Mouse (Mus musculus): ENCODE results near the gene Rps18. TPM values are rescaled to one million over a fixed set of nuclear protein-coding genes. Genes with fewer than 3 reads are reported as not detected.
A peak's percentile ranks its signal among the peaks of the same experiment; 100 is the strongest.
"Not testable (repeated sequence)": the region's sequence is repeated elsewhere in the genome, so short reads cannot be mapped to it uniquely, and the experiment has no call there.

The Rps18 gene
- polyA plus RNA-seq, 1 experiment from 2014 or later = 872 TPM

DNA sequence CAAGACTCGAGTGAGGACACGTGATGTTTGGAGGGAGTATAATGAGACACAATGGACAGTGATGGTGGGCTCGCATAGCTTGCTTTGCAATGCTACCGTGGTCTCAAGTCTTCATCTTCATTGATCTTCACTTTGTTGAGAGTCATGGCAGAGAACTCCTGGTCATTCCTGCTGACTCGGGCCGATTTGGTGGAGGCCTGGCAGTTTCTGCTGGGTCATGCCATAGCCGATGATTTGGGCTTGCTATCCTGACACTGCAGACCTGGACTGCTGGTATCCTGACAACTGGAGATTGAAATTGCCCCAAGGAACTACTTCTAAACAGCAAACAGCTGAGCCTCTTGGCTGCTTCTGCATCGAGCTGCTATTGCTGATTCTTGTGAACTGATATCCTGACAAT is 39.2 kb upstream of the Rps18 start:
- ATAC-seq (ENCODE audit: low FRiP score, low TSS enrichment) (no peak), DNase-seq (no peak)
- WGBS = 91% methylated on average over 8 of the region's 8 CpGs
- H3K27ac ChIP-seq (replicated peaks; ENCODE audit: low read depth, low read length) = no peak overlapping the region
- peaks cover 9% of the 10 kb centered on the region; the same call in 1 of the 2 replicates for H3K27me3 ChIP-seq (ENCODE audit: control insufficient read depth, insufficient read depth, low read length)
- no peaks in the 10 kb centered on the region for H3K36me3 ChIP-seq (ENCODE audit: control insufficient read depth, insufficient read depth, low read length)
- H3K9me3 ChIP-seq (ENCODE audit: control insufficient read depth, low read length) = no peaks in the 10 kb centered on the region
- no peak overlapping the region for H3K4me2 ChIP-seq (ENCODE audit: low read length)
- H3K4me3 ChIP-seq (replicated peaks; ENCODE audit: low read depth, low read length) = no peak overlapping the region
- H3K9ac ChIP-seq (replicated peaks; ENCODE audit: low read length) = no peak overlapping the region
- peaks cover 1% of the 10 kb centered on the region; the same call in 1 of the 2 replicates for H3K4me1 ChIP-seq (ENCODE audit: control insufficient read depth, insufficient read depth, low read length)

DNA sequence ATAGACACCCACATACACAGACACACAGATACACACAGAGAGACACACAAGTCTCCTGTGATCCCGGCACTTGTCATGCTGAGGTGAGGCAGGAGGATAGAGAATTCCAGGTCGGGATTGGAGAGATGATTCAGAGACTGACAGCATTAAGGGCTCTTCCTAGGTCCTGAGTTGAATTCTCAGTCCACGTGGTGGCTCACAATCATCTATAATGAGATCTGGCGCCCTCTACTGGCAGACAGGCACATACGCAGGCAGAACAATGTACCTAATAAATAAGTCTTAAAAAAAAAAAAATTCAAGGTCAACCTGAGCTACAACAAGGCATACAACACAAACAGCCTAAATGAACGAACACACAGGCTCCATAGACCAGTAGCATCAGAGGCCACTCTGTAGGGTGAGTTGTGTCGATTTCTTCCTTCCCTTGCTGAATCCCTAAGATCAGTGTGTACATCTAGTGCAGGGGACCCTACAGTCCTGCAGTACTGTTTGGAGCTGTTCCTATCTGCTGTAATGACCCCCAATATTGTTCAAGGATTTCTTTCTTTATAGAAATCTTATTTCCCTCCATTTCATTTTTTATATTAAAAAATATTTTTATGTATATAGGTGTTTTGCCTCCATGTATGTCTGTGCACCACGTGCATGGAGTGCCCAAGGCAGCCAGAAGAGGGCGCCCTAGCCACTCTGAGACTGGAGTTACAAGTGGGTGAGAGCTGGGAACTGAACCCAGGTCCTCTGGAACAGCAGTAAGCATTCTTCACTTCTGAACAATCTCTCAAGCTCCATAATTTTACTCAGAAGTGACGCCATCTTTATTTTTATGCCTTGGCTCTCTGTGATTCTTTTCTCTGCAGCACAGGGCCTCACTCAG is 36.2 kb upstream of the Rps18 start:
- H3K4me1 ChIP-seq (ENCODE audit: control insufficient read depth, insufficient read depth, low read length) = no peaks in the 10 kb centered on the region
- no peaks in the 10 kb centered on the region for H3K36me3 ChIP-seq (ENCODE audit: control insufficient read depth, insufficient read depth, low read length)
- H3K4me2 ChIP-seq (ENCODE audit: low read length) = no peak overlapping the region
- 33% methylated on average over 10 of the region's 10 CpGs for whole genome bisulfite sequencing
- no peak overlapping the region for H3K9ac ChIP-seq (replicated peaks; ENCODE audit: low read length)
- H3K9me3 ChIP-seq (ENCODE audit: control insufficient read depth, low read length) = no peaks in the 10 kb centered on the region
- no peak overlapping the region for H3K4me3 ChIP-seq (replicated peaks; ENCODE audit: low read depth, low read length)
- no peaks in the 10 kb centered on the region for H3K27me3 ChIP-seq (ENCODE audit: control insufficient read depth, insufficient read depth, low read length)
- DNase-seq = peak; percentile 92
- no peak for ATAC-seq (ENCODE audit: low FRiP score, low TSS enrichment)
- no peak overlapping the region for H3K27ac ChIP-seq (replicated peaks; ENCODE audit: low read depth, low read length)

DNA sequence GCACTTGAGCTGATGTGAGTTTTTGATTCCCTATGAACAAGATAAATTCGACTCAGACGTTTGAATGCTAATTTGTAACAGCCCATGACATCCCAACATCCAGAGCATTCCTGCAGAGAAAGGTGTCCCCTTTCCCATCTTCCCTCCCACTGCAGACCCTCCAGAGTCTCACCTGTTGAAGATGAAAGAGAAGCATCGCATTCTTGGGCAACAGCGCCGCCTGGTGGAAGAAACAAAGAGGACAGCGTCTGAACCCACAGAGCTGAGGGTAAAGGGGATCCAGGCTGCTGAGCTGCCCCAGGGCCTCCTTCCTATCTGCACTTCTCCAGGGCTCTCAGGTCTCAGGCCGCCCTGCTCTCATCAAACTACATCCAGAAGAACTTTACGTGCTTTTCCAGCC is 26.3 kb upstream of the Rps18 start:
- H3K9ac ChIP-seq (replicated peaks; ENCODE audit: low read length); H3K27ac ChIP-seq (replicated peaks; ENCODE audit: low read depth, low read length); H3K4me1 ChIP-seq (ENCODE audit: control insufficient read depth, insufficient read depth, low read length); H3K36me3 ChIP-seq (ENCODE audit: control insufficient read depth, insufficient read depth, low read length); ATAC-seq (ENCODE audit: low FRiP score, low TSS enrichment); H3K9me3 ChIP-seq (ENCODE audit: control insufficient read depth, low read length): not testable (repeated sequence)
- H3K4me2 ChIP-seq (ENCODE audit: low read length) = peak overlapping the region; percentile 59
- peak overlapping the region; percentile 45 for H3K4me3 ChIP-seq (replicated peaks; ENCODE audit: low read depth, low read length)
- 11% methylated on average over 8 of the region's 8 CpGs for WGBS
- peak; percentile 79 for DNase-seq
- H3K27me3 ChIP-seq (ENCODE audit: control insufficient read depth, insufficient read depth, low read length) = peaks cover 31% of the 10 kb centered on the region

DNA sequence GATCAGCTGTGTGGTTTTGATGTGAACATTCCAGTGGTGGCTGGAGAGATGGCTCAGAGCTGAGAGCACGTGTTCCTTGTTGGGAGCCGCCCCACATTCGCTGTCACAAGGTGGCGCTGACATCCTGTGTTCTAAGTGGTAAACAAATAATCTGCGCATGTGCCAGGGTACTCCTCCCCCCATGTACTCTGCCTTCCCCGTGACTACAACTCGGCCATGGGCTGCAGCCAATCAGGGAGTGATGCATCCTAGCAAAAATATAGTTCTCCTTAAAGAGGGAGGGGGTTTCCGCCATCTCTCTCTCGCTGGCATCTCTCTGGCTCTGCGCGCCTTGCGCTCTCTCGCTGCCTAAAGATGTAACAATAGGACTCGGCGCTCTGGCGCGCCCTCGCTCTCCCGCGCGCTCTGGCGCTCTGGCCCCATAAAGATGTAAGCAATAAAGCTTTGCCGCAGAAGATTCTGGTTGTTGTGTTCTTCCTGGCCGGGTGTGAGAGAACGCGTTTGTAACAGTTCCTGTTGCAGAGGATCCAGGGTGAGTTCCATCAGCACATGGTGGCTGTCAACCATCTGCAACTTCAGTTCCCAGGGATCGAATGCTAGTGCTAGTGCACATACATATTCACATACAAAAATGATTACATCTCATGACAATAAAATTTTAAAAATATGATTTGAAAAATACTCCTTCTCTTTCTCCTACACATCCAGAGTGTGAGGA is 25.6 kb upstream of the Rps18 start:
- Histone ChIP-seq H3K27ac (replicated peaks; ENCODE audit: low read depth, low read length) (peak overlapping the region; percentile 87), H3K27me3 (ENCODE audit: control insufficient read depth, insufficient read depth, low read length) (peaks cover 36% of the 10 kb centered on the region), H3K4me3 (replicated peaks; ENCODE audit: low read depth, low read length) (peak overlapping the region; percentile 45), H3K9ac (replicated peaks; ENCODE audit: low read length) (peak overlapping the region; percentile 52; the same call in 1 of the 2 replicates), H3K4me2 (ENCODE audit: low read length) (peak overlapping the region; percentile 59)
- not testable (repeated sequence) for H3K36me3 ChIP-seq (ENCODE audit: control insufficient read depth, insufficient read depth, low read length); H3K4me1 ChIP-seq (ENCODE audit: control insufficient read depth, insufficient read depth, low read length); H3K9me3 ChIP-seq (ENCODE audit: control insufficient read depth, low read length)
- DNase-seq = peak; percentile 97
- ATAC-seq (ENCODE audit: low FRiP score, low TSS enrichment) = peak; percentile 94
- under 1% methylated on average over 27 of the region's 27 CpGs for whole genome bisulfite sequencing

DNA sequence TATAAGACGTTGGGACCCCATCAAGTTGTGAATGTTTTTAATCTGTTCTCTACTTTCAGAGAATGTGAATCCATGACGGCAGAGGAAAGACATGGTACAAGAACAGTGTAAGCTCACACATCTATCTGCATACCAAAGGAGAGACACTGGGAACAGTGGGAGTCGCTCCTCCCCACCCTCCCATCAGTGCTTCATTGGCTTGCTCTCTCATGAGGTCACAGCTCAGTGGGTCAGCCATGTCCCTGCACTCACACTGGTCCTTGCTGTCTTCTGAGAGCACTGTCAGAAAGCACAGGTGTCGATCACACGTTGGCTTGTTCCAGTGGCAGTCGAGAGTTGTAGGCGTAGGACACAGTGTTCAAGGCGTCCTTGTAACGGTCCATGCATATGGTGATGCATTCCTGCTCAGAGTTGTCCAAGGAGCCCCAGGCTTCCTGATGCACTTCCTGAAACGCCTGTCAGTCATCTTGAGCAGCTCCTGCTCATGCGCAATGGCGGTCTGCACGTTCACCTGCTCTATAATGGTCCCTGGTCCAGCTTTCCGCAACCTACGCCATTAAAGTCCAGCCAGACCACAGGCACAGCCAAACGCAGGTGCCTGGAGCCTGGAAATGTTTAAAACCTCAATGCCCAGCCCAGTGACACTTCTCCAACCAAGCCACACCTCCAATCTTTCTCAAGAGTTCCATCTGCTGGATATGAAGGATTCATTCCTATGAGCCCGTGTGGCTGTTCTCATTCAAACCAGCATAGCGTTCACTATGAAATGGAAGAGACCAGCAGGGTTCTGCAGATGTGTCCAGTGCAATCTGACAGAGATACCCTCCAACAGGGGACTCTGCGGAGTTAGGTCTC is 24.6 kb upstream of the Rps18 start:
- 78% methylated on average over 19 of the region's 19 CpGs for WGBS
- H3K9ac ChIP-seq (replicated peaks; ENCODE audit: low read length) = no peak overlapping the region
- no peaks in the 10 kb centered on the region for H3K36me3 ChIP-seq (ENCODE audit: control insufficient read depth, insufficient read depth, low read length)
- ATAC-seq (ENCODE audit: low FRiP score, low TSS enrichment) (no peak), DNase-seq (no peak)
- H3K9me3 ChIP-seq (ENCODE audit: control insufficient read depth, low read length) = no peaks in the 10 kb centered on the region
- H3K4me2 ChIP-seq (ENCODE audit: low read length) = 0 out of 2 replicates have a peak overlapping the region, but pooled peaks have one; percentile 15
- H3K4me3 ChIP-seq (replicated peaks; ENCODE audit: low read depth, low read length) = no peak overlapping the region
- peaks cover 5% of the 10 kb centered on the region for H3K4me1 ChIP-seq (ENCODE audit: control insufficient read depth, insufficient read depth, low read length)
- peak overlapping the region; percentile 20; the same call in 1 of the 2 replicates for H3K27ac ChIP-seq (replicated peaks; ENCODE audit: low read depth, low read length)
- peaks cover 40% of the 10 kb centered on the region for H3K27me3 ChIP-seq (ENCODE audit: control insufficient read depth, insufficient read depth, low read length)

DNA sequence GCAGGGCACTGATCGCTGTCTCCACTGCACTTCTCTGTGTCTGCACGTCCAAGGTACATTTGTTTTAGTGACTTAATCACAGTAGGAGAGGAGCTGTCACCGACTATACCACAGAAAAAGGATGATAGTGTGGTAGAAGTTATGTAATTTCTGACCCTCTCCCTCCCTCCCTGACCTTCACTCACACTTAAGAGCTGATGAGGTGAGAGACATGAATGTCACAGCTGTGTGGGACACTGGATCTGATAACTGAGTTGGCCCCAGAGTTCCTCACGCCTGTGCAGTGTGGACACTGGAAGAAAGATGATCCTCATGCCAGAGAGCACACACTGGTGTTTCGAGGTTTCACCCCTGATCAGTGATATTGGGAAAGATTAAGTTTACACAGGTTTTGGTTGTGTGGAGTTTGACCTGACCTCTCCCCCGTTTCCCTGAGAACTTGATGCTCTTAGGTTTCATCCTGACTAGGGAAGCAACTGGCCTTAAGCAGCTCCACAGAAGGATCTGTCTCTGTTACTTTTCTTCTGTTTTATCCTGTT is 23.8 kb upstream of the Rps18 start:
- 81% methylated on average over 6 of the region's 6 CpGs for WGBS
- Histone ChIP-seq H3K4me1 (ENCODE audit: control insufficient read depth, insufficient read depth, low read length) (peaks cover 5% of the 10 kb centered on the region), H3K9ac (replicated peaks; ENCODE audit: low read length) (no peak overlapping the region), H3K4me3 (replicated peaks; ENCODE audit: low read depth, low read length) (no peak overlapping the region), H3K27me3 (ENCODE audit: control insufficient read depth, insufficient read depth, low read length) (peaks cover 40% of the 10 kb centered on the region), H3K27ac (replicated peaks; ENCODE audit: low read depth, low read length) (no peak overlapping the region), H3K36me3 (ENCODE audit: control insufficient read depth, insufficient read depth, low read length) (no peaks in the 10 kb centered on the region), H3K9me3 (ENCODE audit: control insufficient read depth, low read length) (no peaks in the 10 kb centered on the region), H3K4me2 (ENCODE audit: low read length) (no peak overlapping the region)
- DNase-seq (no peak), ATAC-seq (ENCODE audit: low FRiP score, low TSS enrichment) (no peak)

DNA sequence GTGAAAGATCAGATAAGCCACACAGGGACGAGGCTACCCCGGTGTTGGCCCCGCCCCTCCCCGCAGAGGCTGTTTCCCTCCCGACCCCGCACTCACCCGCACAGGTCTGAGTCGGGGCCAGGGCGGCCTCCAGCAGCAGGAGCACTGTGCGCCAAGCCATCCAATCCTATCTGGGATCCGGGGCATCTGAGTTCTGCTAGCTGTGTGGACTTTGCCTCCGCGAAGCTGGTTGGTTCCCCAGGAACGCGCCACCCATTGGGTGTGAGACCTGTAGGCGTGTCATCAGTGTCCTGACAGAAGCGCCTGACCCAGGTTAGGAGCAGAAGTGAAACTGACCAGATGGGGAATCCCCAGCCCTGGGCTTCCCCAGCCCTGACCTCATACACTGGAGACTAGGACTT is 22.8 kb upstream of the Rps18 start:
- no peak overlapping the region for H3K27ac ChIP-seq (replicated peaks; ENCODE audit: low read depth, low read length)
- WGBS = under 1% methylated on average over 17 of the region's 17 CpGs
- no peaks in the 10 kb centered on the region for H3K36me3 ChIP-seq (ENCODE audit: control insufficient read depth, insufficient read depth, low read length)
- H3K4me3 ChIP-seq (replicated peaks; ENCODE audit: low read depth, low read length) = peak overlapping the region; percentile 28
- H3K9ac ChIP-seq (replicated peaks; ENCODE audit: low read length) = peak overlapping the region; percentile 16; the same call in 1 of the 2 replicates
- H3K4me1 ChIP-seq (ENCODE audit: control insufficient read depth, insufficient read depth, low read length) = peaks cover 5% of the 10 kb centered on the region
- H3K27me3 ChIP-seq (ENCODE audit: control insufficient read depth, insufficient read depth, low read length) = peaks cover 40% of the 10 kb centered on the region
- DNase-seq (peak; percentile 11), ATAC-seq (ENCODE audit: low FRiP score, low TSS enrichment) (no peak)
- no peaks in the 10 kb centered on the region for H3K9me3 ChIP-seq (ENCODE audit: control insufficient read depth, low read length)
- H3K4me2 ChIP-seq (ENCODE audit: low read length) = peak overlapping the region; percentile 48
